10 mouse cellular contexts compared by ENCODE assay signal in the genomic region with DNA sequence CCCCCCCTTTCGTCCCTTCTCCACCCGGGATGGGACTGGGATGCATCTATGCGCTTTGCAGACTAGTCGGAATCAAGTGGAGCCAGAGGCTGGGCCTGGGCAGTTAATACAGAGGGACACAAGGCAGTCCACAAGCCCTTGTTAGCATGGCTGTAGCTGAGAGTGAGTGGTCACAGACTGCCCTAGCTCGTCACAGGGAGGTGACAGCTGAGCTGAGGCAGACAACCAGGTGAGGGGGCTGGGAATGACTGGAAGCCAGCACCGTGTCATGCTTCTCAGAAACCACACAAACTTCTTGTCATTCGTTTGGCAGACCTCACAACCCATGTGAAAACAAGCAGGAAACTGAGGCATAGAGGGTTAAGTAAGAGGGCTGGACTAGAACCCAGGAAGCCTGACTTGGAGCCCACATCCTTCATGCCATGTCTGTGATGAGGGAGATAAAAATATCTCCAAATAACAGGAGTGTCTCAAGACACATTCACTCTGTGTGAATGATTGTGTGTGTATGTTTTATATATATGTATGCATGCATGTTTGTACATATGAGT. TPM values are rescaled to one million over a fixed set of nuclear protein-coding genes. Genes with fewer than 3 reads are reported as not detected.
"Had no signal": no experiment of that assay in that cellular context is flagged by ENCODE, and none has a peak within 500 bp of the region (broad histone marks: within the 10 kb centered on the region; RNA-seq: fewer than 3 reads in every experiment).

No protein-coding gene starts in this region.

- H3K9me3 ChIP-seq: limb, embryonic 10.5 days; liver, embryonic 13.5 days; midbrain, embryonic 10.5 days had no signal

- H3K4me1 ChIP-seq: liver, embryonic 13.5 days had no signal

- DNase-seq: kidney, postnatal 25 days; liver, embryonic 13.5 days; liver, postnatal 0 days; midbrain, embryonic 14.5 days had no signal

- ATAC-seq: liver, postnatal 0 days had no signal

- H3K4me3 ChIP-seq: left cerebral cortex, adult 2 months; limb, embryonic 10.5 days; liver, embryonic 13.5 days; midbrain, embryonic 10.5 days; myocyte had no signal

- H3K36me3 ChIP-seq: limb, embryonic 10.5 days; liver, embryonic 13.5 days; midbrain, embryonic 10.5 days had no signal

- H3K27me3 ChIP-seq: liver, embryonic 13.5 days had no signal

- H3K27ac ChIP-seq: left cerebral cortex, adult 2 months; liver, embryonic 13.5 days; stomach, postnatal 0 days had no signal

- H3K4me2 ChIP-seq: liver, embryonic 13.5 days had no signal

- H3K9ac ChIP-seq: liver, embryonic 13.5 days; liver, postnatal 0 days had no signal

RNA-seq across cellular contexts. Expression of a gene that starts 10.8 kb away (rescaled TPM):
- total RNA-seq: neutrophil, adult 5-6 weeks had no signal
